Mouse (Mus musculus) myocyte (in vitro differentiated cells): ENCODE results near the gene Smug1. TPM values are rescaled to one million over a fixed set of nuclear protein-coding genes. Genes with fewer than 3 reads are reported as not detected.

ENCODE experiments used
- H3K27me3 ChIP-seq: one replicate; pipeline ENCODE4 v1.6.1; 2011; ENCODE audit not compliant: control insufficient read depth, insufficient read depth, insufficient read length
- H3K36me3 ChIP-seq: one replicate; pipeline ENCODE4 v1.6.1; 2011; ENCODE audit not compliant: control insufficient read depth, insufficient read depth
- H3K4me2 ChIP-seq: one replicate; pipeline ENCODE4 v1.6.1; 2011; ENCODE audit warnings: low read depth, control low read depth
- H3K4me3 ChIP-seq: one replicate; pipeline ENCODE4 v1.5.1; 2011; ENCODE audit warnings: mild to moderate bottlenecking, control low read depth, moderate library complexity
- H3K79me2 ChIP-seq: one replicate; pipeline ENCODE4 v1.6.1; 2011; ENCODE audit not compliant: control insufficient read depth, insufficient read depth
- H3ac ChIP-seq: one replicate; pipeline ENCODE4 v1.6.1; 2011; ENCODE audit not compliant: control insufficient read depth, insufficient read length
- CEBPB ChIP-seq: IDR thresholded peaks from 2 replicates; pipeline ENCODE4 v1.6.1; 2011; ENCODE audit warnings: mild to moderate bottlenecking, moderate library complexity; ENCODE audit not compliant: poor library complexity, insufficient read depth, severe bottlenecking
- E2F4 ChIP-seq: IDR thresholded peaks from one replicate; pipeline ENCODE4 v1.6.1; 2011; ENCODE audit warnings: mild to moderate bottlenecking, control low read depth, moderate library complexity; ENCODE audit not compliant: insufficient read depth
- MAX ChIP-seq: IDR thresholded peaks from one replicate; pipeline ENCODE4 v1.6.1; 2011; ENCODE audit warnings: low read depth, mild to moderate bottlenecking, control low read depth
- MYOD1 ChIP-seq, 3 experiments: IDR thresholded peaks; one replicate each; pipeline ENCODE4 v1.6.1; 2011; ENCODE audit warnings: control low read depth in 2 of 3, low read depth in 2 of 3, mild to moderate bottlenecking in 2 of 3, moderate library complexity in 1 of 3; ENCODE audit not compliant: insufficient read length in 2 of 3, control insufficient read depth in 1 of 3
- MYOG ChIP-seq, 3 experiments: IDR thresholded peaks; one replicate each; pipeline ENCODE4 v1.6.1; 2011; ENCODE audit warnings: control low read depth in 2 of 3, low read depth in 2 of 3, mild to moderate bottlenecking in 2 of 3; ENCODE audit not compliant: insufficient read length in 2 of 3, control insufficient read depth in 1 of 3, insufficient read depth in 1 of 3
- POLR2A ChIP-seq: IDR thresholded peaks from one replicate; pipeline ENCODE4 v1.6.1; 2011; ENCODE audit warnings: low read depth, mild to moderate bottlenecking, control low read depth, moderate library complexity; ENCODE audit not compliant: insufficient read length
- POLR2AphosphoS2 ChIP-seq: IDR thresholded peaks from one replicate; pipeline ENCODE4 v1.6.1; 2011; ENCODE audit warnings: low read depth, control low read depth; ENCODE audit not compliant: insufficient read length
- REST ChIP-seq: IDR thresholded peaks from one replicate; pipeline ENCODE4 v1.6.1; 2011; ENCODE audit warnings: mild to moderate bottlenecking, control low read depth, moderate library complexity; ENCODE audit not compliant: insufficient read depth, insufficient read length
- SRF ChIP-seq: IDR thresholded peaks from one replicate; pipeline ENCODE4 v1.6.1; 2011; ENCODE audit warnings: low read depth; ENCODE audit not compliant: control insufficient read depth, insufficient read length
- TCF12 ChIP-seq: IDR thresholded peaks from one replicate; pipeline ENCODE4 v1.6.1; 2011; ENCODE audit warnings: mild to moderate bottlenecking, control low read depth; ENCODE audit not compliant: poor library complexity, insufficient read depth, severe bottlenecking
- TCF3 ChIP-seq: IDR thresholded peaks from one replicate; pipeline ENCODE4 v1.6.1; 2011; ENCODE audit warnings: low read depth, control low read depth; ENCODE audit not compliant: insufficient read length
- USF1 ChIP-seq: IDR thresholded peaks from one replicate; pipeline ENCODE4 v1.6.1; 2011; ENCODE audit warnings: low read depth, mild to moderate bottlenecking, control low read depth, moderate library complexity
- polyA plus RNA-seq: library from polyadenylated mRNA; unstranded; fragments of >200 nt; fragmentation: generic; extraction: Trizol; gene quantifications from one replicate; pipeline ENCODE4 v1.2.1, GENCODE M21; 2012; ENCODE audit warnings: missing spikeins

The Smug1 gene
- polyA plus RNA-seq, 1 experiment = 18.6 TPM

DNA sequence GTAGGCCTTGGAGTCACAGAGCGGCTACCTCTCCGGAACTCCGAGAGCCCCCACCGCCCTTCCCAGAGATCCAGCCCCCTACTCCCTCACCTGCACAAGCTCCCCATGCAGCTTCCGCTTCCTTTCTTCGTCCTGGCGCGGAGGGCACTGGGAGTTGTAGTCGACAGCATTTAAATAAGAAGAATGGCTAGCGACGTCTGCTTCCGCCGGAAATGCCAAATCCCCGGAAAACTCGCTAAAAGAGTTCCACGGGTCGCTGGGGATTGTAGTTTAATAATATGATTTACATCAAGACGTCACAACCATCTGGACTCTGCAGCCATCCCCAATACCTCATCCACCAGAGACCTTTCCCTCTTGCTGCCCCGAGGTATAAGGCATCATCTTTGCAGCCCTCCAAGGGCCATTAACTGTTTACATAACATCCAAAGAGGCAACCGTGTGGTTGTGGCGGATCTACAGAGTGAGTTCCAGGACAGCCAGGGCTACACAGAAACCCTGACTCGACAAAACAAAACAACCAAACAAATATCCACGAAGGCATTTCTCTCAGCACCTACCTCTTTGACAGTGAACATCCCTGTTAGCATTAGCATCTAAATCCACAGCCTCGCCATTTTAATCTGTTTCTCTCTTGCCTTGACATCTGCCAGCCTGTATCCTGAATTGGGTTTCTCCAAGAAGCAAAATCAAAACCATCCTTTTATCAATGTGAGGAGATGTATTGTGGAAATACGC, 3.5 kb downstream of the Smug1 start:
- Histone ChIP-seq H3ac (no peak overlapping the region), H3K79me2 (peaks cover 19% of the 10 kb centered on the region), H3K36me3 (peaks cover 5% of the 10 kb centered on the region), H3K27me3 (no peaks in the 10 kb centered on the region), H3K4me3 (peak overlapping the region; percentile 59), H3K4me2 (peak overlapping the region; percentile 100)
- TF ChIP-seq POLR2AphosphoS2 = peak; percentile 80
- TF ChIP-seq REST = no peak
- TF ChIP-seq POLR2A = peak; percentile 54

DNA sequence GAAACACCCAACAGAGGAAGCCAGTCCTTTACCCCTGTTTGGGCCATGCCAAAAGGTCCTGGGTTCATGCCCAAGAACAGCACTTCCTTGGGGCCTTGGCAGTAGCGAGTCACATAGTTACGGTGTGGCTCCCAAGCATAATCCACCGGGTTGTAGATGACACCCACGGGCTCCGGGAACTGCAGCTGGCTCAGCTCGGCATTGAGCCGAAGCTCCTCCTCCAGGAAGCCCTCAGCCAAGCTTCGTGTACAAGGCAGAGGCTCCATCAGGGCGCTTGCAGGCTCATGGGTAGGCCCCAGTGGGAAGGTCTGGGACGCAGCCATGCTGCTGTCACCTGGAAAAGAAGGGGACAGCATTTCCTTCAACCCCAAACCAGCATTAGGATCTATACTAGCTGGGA, 9.3 kb downstream of the Smug1 start:
- H3K4me3 ChIP-seq = no peak overlapping the region
- no peak overlapping the region for H3ac ChIP-seq
- no peak for TF ChIP-seq POLR2AphosphoS2
- no peak for TF ChIP-seq E2F4
- no peak for TF ChIP-seq TCF3
- no peak for TF ChIP-seq POLR2A
- no peak for TF ChIP-seq MAX
- H3K36me3 ChIP-seq = peaks cover 27% of the 10 kb centered on the region
- peaks cover 14% of the 10 kb centered on the region for H3K79me2 ChIP-seq
- H3K4me2 ChIP-seq = no peak overlapping the region
- H3K27me3 ChIP-seq = no peaks in the 10 kb centered on the region

DNA sequence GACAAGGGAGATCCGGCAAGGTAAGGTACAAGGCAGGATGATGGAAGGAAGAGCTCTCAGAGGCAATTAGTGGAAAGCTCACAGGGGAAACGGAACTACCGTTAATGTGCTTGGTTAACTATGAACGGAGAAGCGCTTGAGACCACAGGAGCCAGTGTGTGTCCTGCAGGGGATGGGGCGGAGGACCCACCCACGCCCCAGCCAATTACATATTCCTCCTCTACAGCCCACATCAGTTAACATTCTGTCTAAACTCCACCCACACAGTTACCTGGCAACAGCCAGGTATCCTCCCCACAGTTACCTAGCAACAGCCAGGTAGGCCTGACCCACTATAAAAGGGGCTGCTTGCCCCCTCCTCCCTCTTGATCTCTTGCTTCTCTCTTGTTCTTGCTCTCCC, 10.0 kb downstream of the Smug1 start:
- H3K4me2 ChIP-seq = no peak overlapping the region
- peaks cover 7% of the 10 kb centered on the region for H3K79me2 ChIP-seq
- H3K4me3 ChIP-seq = no peak overlapping the region
- peaks cover 27% of the 10 kb centered on the region for H3K36me3 ChIP-seq
- no peaks in the 10 kb centered on the region for H3K27me3 ChIP-seq
- H3ac ChIP-seq = no peak overlapping the region
- TF ChIP-seq USF1 (no peak), POLR2AphosphoS2 (no peak), MAX (no peak), CEBPB (no peak), MYOG (IDR thresholded peaks at IDR 0.05; ENCODE audit: control insufficient read depth in 1 of 3, insufficient read depth in 1 of 3, insufficient read length in 2 of 3, low read depth in 2 of 3) (no peak), TCF3 (no peak), TCF12 (no peak)

- Histone ChIP-seq H3K36me3 (peaks cover 27% of the 10 kb centered on the region), H3K4me3 (no peak overlapping the region), H3K27me3 (no peaks in the 10 kb centered on the region), H3ac (no peak overlapping the region), H3K4me2 (no peak overlapping the region), H3K79me2 (no peaks in the 10 kb centered on the region)
- TF ChIP-seq POLR2A (no peak), SRF (no peak), MAX (no peak), TCF3 (peak; percentile 40), MYOG (IDR thresholded peaks at IDR 0.05; ENCODE audit: control insufficient read depth in 1 of 3, insufficient read depth in 1 of 3, insufficient read length in 2 of 3, low read depth in 2 of 3) (peak in 2 of 3 experiments; percentile 94 to 98), MYOD1 (IDR thresholded peaks at IDR 0.05; ENCODE audit: control insufficient read depth in 1 of 3, insufficient read length in 2 of 3, low read depth in 2 of 3) (peak in 2 of 3 experiments; percentile 94 to 97), USF1 (no peak), CEBPB (no peak), POLR2AphosphoS2 (no peak), TCF12 (no peak), E2F4 (no peak), REST (no peak)
Measured at GRCm38 (mm10) chr15:103155366-103156321, 11.2 kb downstream of the Smug1 start.

DNA sequence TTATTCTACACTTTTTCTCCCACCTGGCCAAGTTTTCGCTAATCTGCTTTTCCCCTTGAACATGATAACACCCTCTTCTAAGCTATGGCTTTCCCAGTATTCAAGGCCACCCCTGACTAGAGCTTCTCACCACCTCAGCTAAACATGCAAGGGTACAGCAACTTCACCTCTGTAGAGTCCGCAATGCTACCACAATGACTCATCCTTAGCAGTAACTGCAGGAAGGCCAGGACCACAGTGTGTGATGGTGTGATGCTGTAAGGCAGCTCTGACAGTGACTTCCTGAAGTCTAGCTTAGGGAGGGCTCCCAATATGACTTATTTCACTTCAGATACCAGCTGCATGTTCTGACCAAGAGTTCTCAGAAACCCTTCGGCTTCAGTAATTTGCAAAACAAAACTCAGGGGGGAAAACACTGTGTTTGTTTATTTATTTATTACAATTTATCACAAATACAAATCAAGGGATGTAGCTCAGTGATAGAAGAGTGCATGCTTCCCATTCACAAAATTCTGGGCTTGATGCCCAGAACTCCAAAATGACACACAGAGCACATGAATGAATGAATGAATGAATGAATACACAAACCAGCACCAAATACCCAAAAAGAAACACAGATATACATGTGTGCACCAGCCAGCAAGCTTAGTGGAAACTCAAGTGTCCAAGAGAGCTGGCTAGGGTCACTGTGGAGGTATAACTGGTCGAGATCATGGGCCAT, 13.8 kb downstream of the Smug1 start:
- H3K79me2 ChIP-seq = no peaks in the 10 kb centered on the region
- TF ChIP-seq POLR2A (peak; percentile 25), MAX (no peak), CEBPB (peak; percentile 80), USF1 (no peak), E2F4 (no peak), TCF12 (no peak), POLR2AphosphoS2 (peak; percentile 62)
- H3ac ChIP-seq = no peak overlapping the region
- H3K4me2 ChIP-seq = peak overlapping the region; percentile 66
- H3K36me3 ChIP-seq = peaks cover 20% of the 10 kb centered on the region
- H3K4me3 ChIP-seq = no peak overlapping the region
- H3K27me3 ChIP-seq = no peaks in the 10 kb centered on the region
